Mouse (Mus musculus) testis, postnatal 14 days (tissue): ENCODE data around the gene Scn11a.

ENCODE experiments used
- DNase-seq: peaks from one replicate; pipeline ENCODE4 v3.0.0; 2021; ENCODE audit warnings: low spot score

Scn11a gene

GRCm38 (mm10) chr9:119825297-119825696 lies at the start of gene Scn11a:
Gene Scn11a, minus strand, starts transcription at chr9:119825456.
- DNase-seq, result no peak

DNA sequence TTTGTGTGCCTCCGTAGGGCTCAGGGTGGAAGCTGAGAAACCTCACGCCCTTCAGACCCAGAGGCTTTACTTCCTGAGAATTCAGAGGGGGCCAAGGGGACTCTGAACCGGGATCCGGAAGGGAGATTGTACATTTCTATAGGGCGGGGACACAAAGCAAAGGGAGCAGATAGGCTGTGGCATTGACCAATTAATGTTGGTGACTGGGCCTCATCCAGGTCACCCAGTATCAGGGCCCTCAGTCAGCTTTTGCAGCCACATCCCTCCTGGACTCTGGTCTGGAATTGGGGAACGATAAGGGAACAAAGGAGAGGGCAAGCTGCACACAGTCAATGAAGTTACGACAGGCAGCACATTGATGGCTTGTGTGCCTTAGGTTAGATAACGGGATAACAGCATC lies 28.9 kb upstream of the Scn11a start:
- no peak for DNase-seq

- DNase-seq, result no peak
Observed at GRCm38 (mm10) chr9:119853071-119853846, 28.0 kb upstream of the Scn11a start.

- no peak for DNase-seq
Observed at GRCm38 (mm10) chr9:119852347-119853030, 27.2 kb upstream of the Scn11a start.

GRCm38 (mm10) chr9:119849214-119849613 lies 24.0 kb upstream of the Scn11a start:
- DNase-seq, result no peak

- no peak for DNase-seq
Observed at GRCm38 (mm10) chr9:119848671-119849070, 23.4 kb upstream of the Scn11a start.

- DNase-seq, result no peak
Observed at GRCm38 (mm10) chr9:119847187-119847586, 21.9 kb upstream of the Scn11a start.

DNA sequence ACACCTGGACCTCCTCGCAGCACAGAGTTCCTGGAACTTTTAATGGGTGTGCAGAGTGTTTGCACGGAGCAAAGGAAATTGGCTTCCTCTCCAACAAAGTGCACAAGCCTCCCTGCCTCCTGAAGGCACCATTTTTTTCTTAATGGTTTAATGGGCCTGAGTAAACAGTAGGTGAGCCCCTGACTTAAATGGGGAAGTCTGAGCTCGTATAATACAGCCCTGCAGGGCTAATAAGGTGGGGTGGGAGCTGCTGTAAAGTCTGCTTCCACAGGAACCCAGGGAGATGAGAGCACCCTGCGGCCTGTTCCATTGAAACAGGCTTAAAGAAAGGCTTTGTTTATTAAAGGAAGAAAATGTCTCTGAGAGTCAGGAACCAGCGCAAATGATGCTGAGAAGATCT lies 19.5 kb upstream of the Scn11a start:
- no peak for DNase-seq

- DNase-seq, result no peak
Observed at GRCm38 (mm10) chr9:119843549-119843948, 18.3 kb upstream of the Scn11a start.

DNA sequence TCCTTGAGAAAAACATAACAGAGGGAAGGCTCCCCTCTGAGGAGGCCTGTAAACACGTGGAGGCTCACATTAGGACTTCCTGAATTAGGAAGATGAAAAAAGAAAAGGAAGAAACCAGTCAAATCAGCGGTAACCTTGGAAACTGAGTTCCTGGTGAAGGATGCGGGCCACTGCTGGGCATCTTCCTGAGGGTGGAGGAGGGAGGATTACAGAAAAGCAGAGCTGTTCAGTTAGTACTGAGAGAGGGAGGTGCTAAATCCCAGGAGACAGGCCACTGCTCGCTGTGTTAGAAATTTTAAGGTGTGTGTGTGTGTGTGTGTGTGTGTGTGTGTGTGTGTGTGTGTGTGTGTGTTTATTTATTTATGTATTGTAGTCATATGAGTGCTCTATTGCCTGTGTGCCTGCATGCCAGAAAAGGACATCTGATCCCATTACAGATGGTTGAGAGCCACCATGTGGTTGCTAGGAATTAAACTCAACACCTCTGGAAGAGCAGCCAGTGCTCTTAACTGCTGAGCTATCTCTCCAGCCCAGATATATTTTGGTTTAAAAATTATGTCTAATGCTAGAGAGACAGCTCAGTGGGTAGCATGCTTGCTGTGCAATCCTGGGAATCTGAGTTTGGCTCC lies 17.4 kb upstream of the Scn11a start:
- no peak for DNase-seq

DNA sequence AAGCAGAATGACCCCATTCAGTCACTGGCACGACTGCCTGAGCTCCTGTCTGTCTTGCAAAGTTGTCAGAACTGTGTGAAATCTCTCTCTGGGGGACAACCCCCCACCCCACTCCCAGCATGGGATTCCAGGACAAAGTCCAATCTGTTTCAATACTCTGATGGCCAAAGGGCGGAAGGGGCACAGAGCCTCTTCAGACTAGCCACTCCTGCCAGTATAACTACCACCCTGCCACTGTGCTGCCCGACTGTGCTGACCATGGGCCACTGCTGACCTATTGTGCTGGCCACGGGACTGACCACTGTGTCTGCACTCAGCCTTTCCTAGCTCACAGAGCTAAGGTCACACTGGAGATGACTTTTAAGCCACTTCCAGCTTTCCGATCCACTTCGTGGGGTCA lies 16.8 kb upstream of the Scn11a start:
- DNase-seq, result no peak

DNA sequence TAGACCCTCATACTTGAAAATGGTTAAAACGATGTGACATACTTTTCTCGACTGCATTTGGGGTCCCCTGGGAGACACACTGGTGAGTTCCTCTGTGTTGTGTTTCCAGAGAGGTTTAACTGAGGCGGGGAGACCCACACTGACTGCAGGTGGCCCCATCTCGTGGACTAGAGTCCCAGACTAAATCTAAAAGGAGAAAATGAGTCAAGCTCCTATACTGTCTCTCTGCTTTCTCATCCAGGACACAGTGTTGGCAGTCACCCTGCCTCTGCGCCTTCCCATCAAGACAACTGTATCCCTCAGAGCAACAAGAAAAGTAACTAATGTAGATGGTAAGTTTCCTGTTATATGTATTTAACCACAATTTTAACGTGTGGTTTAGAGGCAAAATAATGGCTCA lies 15.9 kb upstream of the Scn11a start:
- no peak for DNase-seq

DNA sequence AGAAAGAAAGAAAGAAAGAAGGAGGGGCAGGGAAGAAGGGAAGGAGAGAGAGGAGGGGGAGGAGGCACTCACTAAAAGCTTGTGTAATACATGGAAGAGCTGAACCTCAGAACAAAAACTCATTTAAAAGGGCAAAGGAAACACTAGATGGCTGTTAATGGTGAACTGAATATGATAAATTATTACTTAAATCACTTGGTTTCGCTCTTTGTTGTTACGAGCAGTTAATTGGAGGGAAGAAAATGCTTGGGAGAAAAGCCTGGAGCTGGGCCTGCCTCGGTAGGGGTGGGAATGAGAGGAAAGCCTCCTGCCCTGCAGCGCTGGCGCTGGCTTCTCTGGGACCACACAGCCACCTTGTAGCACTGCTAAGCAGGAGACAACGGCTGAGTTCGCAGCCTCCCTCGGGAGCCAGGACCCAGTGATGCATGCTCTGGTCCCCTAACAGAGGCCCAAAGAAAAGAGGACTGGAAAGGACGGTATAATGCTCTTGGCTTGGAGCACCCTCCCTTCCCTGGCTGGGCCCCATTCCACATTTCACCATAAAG lies 10.4 kb upstream of the Scn11a start:
- no peak for DNase-seq

GRCm38 (mm10) chr9:119831001-119831400 lies 5.7 kb upstream of the Scn11a start:
- no peak for DNase-seq

DNA sequence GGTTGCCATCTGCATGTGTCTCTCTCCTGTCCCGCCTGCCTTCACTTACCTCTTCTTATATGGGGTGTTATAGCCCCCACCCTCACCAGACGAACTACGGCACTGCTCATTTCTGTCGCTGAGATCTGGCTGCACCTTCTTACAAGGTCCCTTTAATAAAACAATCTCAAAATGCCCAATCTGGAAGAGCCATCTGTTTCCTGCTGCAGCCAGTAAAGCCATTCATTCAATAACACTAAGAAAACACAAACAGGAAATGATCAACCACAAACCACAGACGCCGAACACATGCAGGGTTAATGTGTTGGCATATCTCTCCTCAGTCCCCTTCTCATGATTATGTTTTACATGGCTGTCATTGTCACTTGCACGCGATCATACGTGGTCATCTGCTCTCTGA lies 1.5 kb downstream of the Scn11a start:
- DNase-seq, result no peak

- DNase-seq, result peak; percentile 50
Observed at GRCm38 (mm10) chr9:119813631-119814030, 11.6 kb downstream of the Scn11a start.

DNA sequence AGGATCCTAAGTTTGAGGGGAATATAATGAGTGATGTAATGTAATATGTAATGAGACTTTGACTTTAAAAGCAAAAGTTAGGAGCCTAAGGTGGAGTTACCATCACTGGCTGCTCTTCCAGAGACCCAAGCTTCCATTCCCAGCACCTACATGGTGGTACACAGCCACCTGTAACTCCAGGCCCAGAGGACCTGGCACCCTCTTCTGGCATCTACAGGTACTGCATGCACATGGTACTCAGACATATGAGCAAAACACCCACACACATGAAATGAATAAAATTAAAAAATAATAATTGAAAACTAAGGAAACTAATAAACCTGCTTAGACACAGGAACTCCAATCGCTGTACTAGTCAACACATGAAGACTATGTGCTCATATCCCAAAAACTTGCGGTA lies 18.8 kb downstream of the Scn11a start:
- no peak for DNase-seq

DNA sequence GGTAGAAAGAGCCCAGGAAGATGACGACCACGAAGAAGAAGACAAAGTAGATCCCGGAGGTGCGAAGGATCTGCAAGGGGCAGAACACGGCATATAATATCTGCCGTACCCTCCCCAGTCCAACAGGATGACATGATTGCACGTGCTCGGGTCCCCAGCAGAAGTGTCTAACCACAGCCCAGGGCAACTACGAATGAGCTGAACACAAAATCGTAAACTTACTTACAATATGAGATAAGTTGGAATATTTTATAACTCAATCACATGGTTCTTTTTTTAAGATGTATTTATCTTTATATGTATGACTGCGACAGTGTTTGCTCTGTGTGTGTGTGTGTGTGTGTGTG lies 20.8 kb downstream of the Scn11a start:
- DNase-seq, result no peak

- DNase-seq, result no peak
Observed at GRCm38 (mm10) chr9:119803845-119804500, 21.3 kb downstream of the Scn11a start.

DNA sequence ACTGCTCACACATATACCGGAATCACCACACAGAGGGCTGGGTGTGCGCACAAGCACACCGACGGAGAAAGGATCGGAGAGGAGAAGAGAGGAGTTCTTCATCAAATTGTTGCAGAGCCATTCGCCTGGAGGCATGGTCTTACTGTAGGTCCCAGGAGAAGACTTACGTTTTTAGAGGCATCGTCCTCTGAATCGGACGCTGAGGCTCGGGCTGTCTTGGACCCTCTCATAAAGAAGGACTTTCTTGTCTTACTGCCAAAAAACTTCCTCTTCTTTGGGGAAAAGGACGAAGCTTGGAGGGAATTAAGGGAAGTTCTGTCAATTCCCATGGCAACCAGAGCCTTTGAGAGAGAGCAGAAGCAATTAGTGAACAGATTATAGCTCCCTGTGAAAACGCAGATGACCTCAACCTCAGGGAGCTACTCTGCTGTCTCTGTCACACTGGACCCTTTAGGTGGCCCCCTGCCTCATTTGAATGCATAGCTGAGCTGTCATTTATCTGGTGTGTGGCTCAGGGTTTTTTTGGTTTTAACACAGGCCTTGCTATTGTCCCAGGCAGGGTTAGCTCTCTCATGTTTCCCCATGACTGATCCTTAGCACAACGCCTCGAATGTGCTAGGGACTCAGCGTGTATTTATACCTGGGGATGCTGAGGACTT lies 22.0 kb downstream of the Scn11a start:
- no peak for DNase-seq

DNA sequence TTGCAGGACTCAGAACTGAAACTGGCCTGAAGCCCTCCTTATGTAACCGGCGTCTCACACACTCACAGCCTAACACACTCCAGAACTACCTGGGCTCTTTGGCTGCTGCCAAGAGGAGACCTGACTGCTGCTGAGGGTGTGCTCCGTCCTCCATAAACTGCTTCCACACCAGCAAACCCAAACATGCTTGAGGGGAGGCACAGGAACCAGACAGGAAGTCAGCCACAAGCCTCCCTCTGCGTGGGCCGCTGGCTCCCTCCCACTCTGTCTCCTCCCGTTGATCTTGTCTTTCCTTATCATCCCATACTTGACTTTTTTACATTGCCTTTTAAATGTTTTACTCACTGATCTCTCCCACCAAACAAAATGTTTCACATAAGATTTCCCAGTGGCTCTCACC lies 23.8 kb downstream of the Scn11a start:
- DNase-seq, result peak; percentile 40

DNA sequence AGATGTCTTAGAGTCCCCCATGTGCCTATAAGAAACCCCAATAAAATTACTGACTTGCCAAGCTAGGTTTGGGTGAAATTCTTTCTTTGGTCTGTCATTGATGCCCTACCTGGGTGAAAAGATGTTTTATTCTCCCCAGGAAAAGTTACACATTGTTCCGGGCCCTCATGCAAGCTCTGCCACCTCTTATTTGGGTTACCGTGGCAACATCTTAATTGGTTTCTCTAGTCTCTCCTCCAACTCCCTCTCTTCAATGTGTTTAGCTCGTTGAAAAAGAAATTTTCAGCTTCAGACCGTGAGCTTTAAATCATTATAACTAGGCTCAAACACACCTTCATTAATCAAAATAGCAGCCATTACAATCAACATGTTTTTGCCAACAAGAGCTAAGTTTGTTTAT lies 28.5 kb downstream of the Scn11a start:
- DNase-seq, result no peak
